Mouse (Mus musculus): ENCODE measurements around the gene Prkag1.

DNA sequence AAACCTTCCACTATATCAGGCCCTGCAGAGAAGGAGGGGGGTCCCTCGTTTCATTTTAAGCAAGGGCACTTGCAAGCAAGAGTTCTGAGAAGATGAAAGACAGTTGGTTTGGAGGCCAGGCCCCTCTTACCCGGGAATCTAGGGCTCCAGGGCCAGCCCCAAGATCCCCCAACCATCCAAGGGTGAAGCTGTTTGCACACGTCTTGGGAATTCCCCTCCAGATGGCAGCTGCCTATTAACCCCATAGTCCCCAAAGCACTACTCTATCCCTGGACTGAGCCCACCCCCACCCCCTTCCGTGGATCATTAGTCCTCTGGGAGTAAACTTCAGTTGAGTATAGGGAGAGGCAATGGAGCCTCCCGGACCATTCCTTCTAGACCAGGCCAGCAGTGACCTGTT is 55.8 kb downstream of the Prkag1 start:
- TF ChIP-seq CTCF (conservative IDR thresholded peaks at IDR 0.05; ENCODE audit: low read length) (no peak), POU5F1 (IDR thresholded peaks at IDR 0.05; ENCODE audit: borderline replicate concordance, low read length) (no peak), NANOG (IDR thresholded peaks at IDR 0.05; ENCODE audit: borderline replicate concordance, low read length) (no peak)

Data from E14TG2a.4 (cell line).